Mouse (Mus musculus) bone marrow, adult 2 months (tissue): ENCODE measurements around the gene Erp29. TPM values are rescaled to one million over a fixed set of nuclear protein-coding genes. Genes with fewer than 3 reads are reported as not detected.

ENCODE experiments used
- H3K27ac ChIP-seq: fragments of 200-500 bp; 2 replicates; pipeline ENCODE4 v1.5.1; 2012; ENCODE audit warnings: low read depth, mild to moderate bottlenecking, control low read depth, inconsistent platforms, low read length; ENCODE audit not compliant: control insufficient read depth, poor library complexity, insufficient read depth
- H3K4me1 ChIP-seq: fragments of 200-500 bp; 2 replicates; pipeline ENCODE4 v1.6.1; 2011; ENCODE audit warnings: low read length; ENCODE audit not compliant: control insufficient read depth, insufficient read depth
- H3K4me3 ChIP-seq: fragments of 200-500 bp; replicated peaks from 2 replicates; pipeline ENCODE3; 2011; ENCODE audit warnings: mild to moderate bottlenecking, low read depth, low read length, control low read depth; ENCODE audit not compliant: control insufficient read depth
- CTCF ChIP-seq: fragments of 200-500 bp; IDR thresholded peaks from 2 replicates; pipeline ENCODE4 v1.5.1; 2011; ENCODE audit warnings: low read length, control low read depth; ENCODE audit not compliant: control insufficient read depth, insufficient read depth
- POLR2A ChIP-seq: fragments of 200-500 bp; IDR thresholded peaks from 2 replicates; pipeline ENCODE4 v1.6.1; 2011; ENCODE audit warnings: low read depth, mild to moderate bottlenecking, control low read depth, low read length, borderline replicate concordance; ENCODE audit not compliant: control insufficient read depth
- WGBS: fragments of 180-500 bp; shearing (Covaris S2); methylation state at CpG from one replicate; pipeline ENCODE4 v1.1.7; 2018; 5-methylcytosine and 5-hydroxymethylcytosine counted together
- polyA plus RNA-seq: library from polyadenylated mRNA; stranded (reverse); fragments of >200 nt; gene quantifications from 2 replicates; pipeline ENCODE4 v1.2.4, GENCODE M21; 2011; ENCODE audit warnings: low replicate concordance; ENCODE audit not compliant: missing spikeins, insufficient read depth, insufficient read length

Erp29 gene
- polyA plus RNA-seq, 1 experiment = 240 TPM

DNA sequence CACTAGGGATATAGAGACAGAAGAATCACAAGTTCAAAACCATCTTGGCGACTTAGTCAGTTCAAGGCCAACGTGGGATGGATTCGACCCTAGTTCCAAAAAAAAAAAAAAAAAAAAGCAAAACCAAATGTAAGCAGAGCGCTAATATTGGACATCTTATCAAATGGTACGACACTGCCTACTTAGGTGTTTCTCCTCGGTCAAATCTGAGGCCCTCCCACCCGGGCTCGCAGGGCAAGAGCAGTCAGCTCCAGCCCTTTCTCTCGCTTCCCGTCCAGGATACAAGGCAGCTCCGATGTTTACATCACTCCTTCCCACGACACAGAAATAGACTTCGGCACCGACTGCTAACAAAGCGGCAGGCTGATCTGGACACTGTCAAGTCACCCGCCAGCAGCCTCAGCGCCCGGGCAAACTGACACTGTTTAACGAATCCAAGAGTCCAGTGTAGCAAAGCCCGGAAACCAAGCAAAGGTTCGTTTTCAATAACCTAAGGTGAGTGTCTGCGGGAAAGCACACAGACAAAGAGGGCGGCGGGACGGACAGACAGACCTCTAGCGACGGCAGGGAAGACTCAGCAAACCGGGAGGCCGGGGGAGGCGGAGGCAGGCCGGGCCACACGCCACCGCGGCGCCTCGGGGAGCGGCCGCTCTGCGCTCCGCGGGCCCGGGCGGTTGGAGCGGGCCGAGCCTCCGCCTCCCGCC lies 67.4 kb downstream of the Erp29 start:
- H3K4me1 ChIP-seq = no peaks in the 10 kb centered on the region; the same call in 1 of the 2 replicates
- H3K4me3 ChIP-seq = peak overlapping the region; percentile 95
- TF ChIP-seq POLR2A (peak; percentile 7; the same call in 1 of the 2 replicates), CTCF (no peak)
- peak overlapping the region; percentile 93 for H3K27ac ChIP-seq
- WGBS = 1% methylated on average over 47 of the region's 47 CpGs

DNA sequence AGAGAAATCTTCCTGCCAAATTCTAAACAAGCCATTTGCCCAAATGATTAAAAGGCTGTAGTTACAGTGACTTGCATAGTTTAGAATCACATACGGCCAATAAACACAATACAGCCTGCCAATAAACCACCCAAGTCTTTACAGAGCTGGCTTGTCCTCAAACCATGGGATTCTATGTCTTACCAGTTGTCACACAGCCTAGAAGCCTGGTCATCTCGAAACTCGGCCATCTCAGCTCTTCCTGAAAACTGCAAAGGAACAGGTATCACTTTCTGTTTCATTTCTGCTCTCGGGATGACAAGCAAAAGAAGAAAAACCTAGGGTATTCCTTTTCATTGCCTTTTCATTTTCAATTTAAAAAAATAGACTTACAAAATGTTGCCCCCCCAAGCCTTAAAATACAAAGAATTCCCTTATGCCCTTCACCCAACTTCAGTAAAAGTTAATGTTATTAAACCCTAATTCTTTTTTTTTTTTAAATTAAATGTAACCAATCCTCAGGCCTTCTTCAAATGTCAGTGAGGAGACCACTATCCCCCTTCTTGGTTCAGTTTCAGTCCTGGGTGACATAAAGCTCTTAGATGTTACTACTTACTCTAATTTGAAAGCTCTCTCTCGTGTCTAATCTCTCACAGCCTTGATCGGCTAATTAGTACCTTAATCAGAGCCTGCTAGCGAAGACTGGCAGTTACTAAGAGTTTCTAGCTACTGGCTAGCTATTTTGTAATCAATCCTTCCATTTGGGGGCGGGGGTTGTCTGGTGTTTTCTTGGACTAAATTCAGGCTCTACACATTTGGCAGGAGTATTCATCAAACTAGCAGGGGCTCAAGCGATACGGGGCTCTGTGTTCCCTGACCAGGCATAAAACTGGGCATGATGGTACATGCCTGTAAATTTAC lies 68.2 kb downstream of the Erp29 start:
- Histone ChIP-seq H3K27ac (peak overlapping the region; percentile 26; the same call in 1 of the 2 replicates), H3K4me1 (no peaks in the 10 kb centered on the region; the same call in 1 of the 2 replicates), H3K4me3 (peak overlapping the region; percentile 95)
- TF ChIP-seq POLR2A (no peak), CTCF (no peak)
- 9% methylated on average over 10 of the region's 10 CpGs for whole genome bisulfite sequencing

DNA sequence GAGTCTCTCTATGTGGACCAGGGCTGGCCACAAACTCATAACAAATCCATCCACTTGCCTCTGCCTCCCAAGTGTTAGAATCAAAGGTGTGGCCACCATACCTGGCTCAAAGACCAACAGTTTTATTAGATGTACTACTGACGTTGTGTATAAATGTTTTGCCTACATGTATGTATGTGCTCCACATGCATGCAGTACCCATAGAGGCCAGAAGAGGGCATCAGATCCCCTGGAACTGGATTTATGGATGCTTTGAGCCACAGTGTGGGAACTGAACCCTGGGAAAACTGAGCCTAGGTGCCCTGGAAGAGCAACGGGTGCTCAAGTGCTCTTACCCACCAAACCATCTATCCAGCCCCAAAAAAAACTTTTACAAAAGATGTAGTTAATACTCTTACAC lies 71.6 kb downstream of the Erp29 start:
- 84% methylated on average over 2 of the region's 2 CpGs for WGBS

DNA sequence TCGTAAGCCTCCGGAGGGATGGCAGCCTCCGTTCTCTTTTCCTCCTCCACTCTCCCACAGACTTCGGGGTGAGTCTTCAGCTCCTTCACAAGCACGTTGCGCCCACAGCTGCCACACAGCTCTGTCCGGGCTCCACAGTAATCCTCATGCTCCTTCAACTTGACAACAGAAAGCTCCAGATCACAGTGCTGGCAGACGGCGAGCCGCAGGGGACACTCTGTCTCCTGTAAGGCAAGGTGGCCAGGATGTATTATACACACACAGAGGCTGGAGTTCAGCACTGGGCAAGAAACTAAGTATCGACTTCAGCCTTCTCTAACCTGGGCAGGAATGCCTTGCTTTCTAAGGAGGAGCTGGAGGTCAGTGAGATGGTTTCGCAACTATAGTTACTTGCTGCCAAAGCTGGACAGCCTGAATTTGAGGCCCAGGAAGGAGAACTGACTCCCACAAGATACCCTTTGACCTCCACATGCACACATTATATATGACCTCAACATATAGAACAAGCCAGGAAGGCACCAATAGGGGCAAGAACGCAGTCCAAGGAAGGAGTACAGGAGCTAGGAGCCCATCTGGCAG lies 73.5 kb downstream of the Erp29 start:
- Histone ChIP-seq H3K4me3 (no peak overlapping the region), H3K27ac (no peak overlapping the region), H3K4me1 (no peaks in the 10 kb centered on the region)
- WGBS = 88% methylated on average over 13 of the region's 13 CpGs
- TF ChIP-seq POLR2A = no peak
- TF ChIP-seq CTCF = no peak

More for the DNA sequence above, 71.6 kb downstream of the Erp29 start:
- Histone ChIP-seq H3K4me3 (no peak overlapping the region), H3K4me1 (no peaks in the 10 kb centered on the region; the same call in 1 of the 2 replicates), H3K27ac (no peak overlapping the region)
- no peak for TF ChIP-seq POLR2A
- no peak for TF ChIP-seq CTCF

Other genes with a start within 250 kb of the Erp29 start
- 502 and 942 TPM in 2 replicates for gene Rpl6, start 248.0 kb downstream of the Erp29 start, polyA plus RNA-seq
- 41.8 and 100 TPM in 2 replicates for gene Hectd4, start 232.3 kb downstream of the Erp29 start, polyA plus RNA-seq
- gene Trafd1, start 66.9 kb downstream of the Erp29 start, polyA plus RNA-seq = 59.7 and 114 TPM in 2 replicates
- 11.6 and 22.3 TPM in 2 replicates for gene Naa25, start 54.6 kb downstream of the Erp29 start, polyA plus RNA-seq
- gene Tmem116, start 613 bp downstream of the Erp29 start, polyA plus RNA-seq = not detected in 2 replicates
- not detected in 2 replicates for gene Adam1b, start 50.9 kb upstream of the Erp29 start, polyA plus RNA-seq
- 2.6 and 2.7 TPM in 2 replicates for gene Adam1a, start 93.0 kb upstream of the Erp29 start, polyA plus RNA-seq
- gene Gm42878, start 93.0 kb upstream of the Erp29 start, polyA plus RNA-seq = 0.23 TPM in 1 of 2 replicates, not detected in the other
- gene Mapkapk5, start 93.4 kb upstream of the Erp29 start, polyA plus RNA-seq = 40.3 and 47.4 TPM in 2 replicates
- 151 and 336 TPM in 2 replicates for gene Aldh2, start 141.3 kb upstream of the Erp29 start, polyA plus RNA-seq
- 1.3 and 2.1 TPM in 2 replicates for gene Acad12, start 166.4 kb upstream of the Erp29 start, polyA plus RNA-seq
- 2.6 and 8.6 TPM in 2 replicates for gene Acad10, start 208.0 kb upstream of the Erp29 start, polyA plus RNA-seq
- gene Brap, start 208.1 kb upstream of the Erp29 start, polyA plus RNA-seq = 18.7 and 23.4 TPM in 2 replicates